Comparison of ENCODE assay signal across 12 mouse cellular contexts in the genomic region with DNA sequence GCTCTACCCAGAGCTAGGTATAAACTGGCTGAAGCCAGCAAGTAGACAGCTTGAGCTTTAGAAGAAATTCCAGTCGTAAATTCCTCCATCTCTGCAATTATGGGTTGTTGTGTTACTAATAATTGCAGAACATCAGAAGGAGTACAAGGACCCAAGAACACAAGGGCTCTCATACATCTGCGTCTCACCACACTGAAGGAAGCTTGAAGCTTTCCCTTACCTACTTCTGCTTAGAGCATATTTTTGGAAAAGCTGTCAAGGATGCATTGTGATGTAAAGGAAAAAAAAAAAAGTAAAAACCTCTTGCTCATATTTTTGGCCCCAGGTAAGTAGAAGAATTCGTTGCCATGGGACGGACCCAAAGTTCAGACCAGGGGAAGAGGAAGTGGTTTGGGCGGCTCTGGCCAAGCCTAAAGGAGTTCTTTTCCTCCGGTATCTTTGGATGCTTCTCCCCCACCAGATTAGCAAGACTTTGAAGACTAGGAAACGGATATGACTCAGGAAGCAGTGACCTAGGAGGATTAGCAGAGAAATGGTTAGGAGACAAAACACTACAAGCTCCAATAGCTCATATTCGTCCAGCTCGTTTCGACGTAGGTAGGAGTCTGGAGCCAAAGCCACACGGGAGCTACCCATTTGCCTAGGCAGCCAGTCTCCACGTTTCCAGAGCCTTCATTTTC.
A peak's percentile ranks its signal among the peaks of the same experiment; 100 is the strongest.
DNase-seq lines count a peak whose midpoint lies in the region; ATAC-seq lines count a peak whose summit lies in the region.
"Had no signal": no experiment of that assay in that cellular context is flagged by ENCODE, and none has a peak within 500 bp of the region (broad histone marks: within the 10 kb centered on the region; RNA-seq: fewer than 3 reads in every experiment).

No protein-coding gene starts in this region.

- no peak overlapping the region for H3K27ac ChIP-seq in heart, embryonic 12.5 days (ENCODE audit: poor library complexity, severe bottlenecking)
- H3K27ac ChIP-seq: embryonic facial prominence, embryonic 10.5 days; hindbrain, embryonic 14.5 days had no signal

- no peak overlapping the region for H3K4me2 ChIP-seq in heart, embryonic 12.5 days
- H3K4me2 ChIP-seq: hindbrain, embryonic 14.5 days; liver, embryonic 11.5 days had no signal

- WGBS in heart, embryonic 12.5 days, result 58% methylated on average over 13 of the region's 13 CpGs

- H3K4me3 ChIP-seq in heart, embryonic 12.5 days, result no peak overlapping the region
- H3K4me3 ChIP-seq: embryonic facial prominence, embryonic 10.5 days had no signal

- H3K36me3 ChIP-seq in heart, embryonic 12.5 days, result no peaks in the 10 kb centered on the region
- H3K36me3 ChIP-seq: embryonic facial prominence, embryonic 10.5 days had no signal

- H3K27me3 ChIP-seq in heart, embryonic 12.5 days (replicated peaks), result no peaks in the 10 kb centered on the region

- no peak overlapping the region for H3K9ac ChIP-seq in heart, embryonic 12.5 days
- H3K9ac ChIP-seq: hindbrain, embryonic 14.5 days had no signal

- ATAC-seq in heart, embryonic 12.5 days (ENCODE audit: insufficient number of reproducible peaks, low FRiP score), result no peak
- ATAC-seq in common myeloid progenitor, adult 5-6 weeks (replicated peaks; ENCODE audit: low read depth, poor library complexity, severe bottlenecking), result peak; percentile 100

- DNase-seq in heart, adult 11 months, result peak; percentile 97
- peak; percentile 24 for DNase-seq in 3134 (ENCODE audit: extremely low read depth, insufficient read length, low spot score)
- peak; percentile 45 to 63 for DNase-seq in kidney, postnatal 25 days
- DNase-seq in urinary bladder, postnatal 36 days (ENCODE audit: low spot score in 2 of 2), result no peak
- no peak for DNase-seq in ovary, adult 18-20 months (ENCODE audit: low spot score)
- DNase-seq in gastrocnemius, postnatal 14 days, result no peak
- DNase-seq: cerebellum, adult 8-10 months had no signal

- no peaks in the 10 kb centered on the region for H3K4me1 ChIP-seq in heart, embryonic 12.5 days (replicated peaks)
- H3K4me1 ChIP-seq: embryonic facial prominence, embryonic 10.5 days had no signal

- intact Hi-C loops in gastrocnemius, postnatal 14 days (cut with DNase I; ENCODE audit: low total_unique reads), result no loop called here

- H3K9me3 ChIP-seq in heart, embryonic 12.5 days (replicated peaks), result no peaks in the 10 kb centered on the region; the same call in 1 of the 2 replicates
- H3K9me3 ChIP-seq: embryonic facial prominence, embryonic 10.5 days had no signal

Comparison
In these comparisons a context has a peak if more than half of its experiments do, and no peak if none do; other contexts are left out.
1. DNase-seq: peak in heart, adult 11 months (single experiment), 3134 (single experiment) and kidney, postnatal 25 days (2 of 2); none in urinary bladder, postnatal 36 days (0 of 2), ovary, adult 18-20 months (single experiment) and gastrocnemius, postnatal 14 days (single experiment).